Mouse (Mus musculus): ENCODE data around the gene Tceal5. TPM values are rescaled to one million over a fixed set of nuclear protein-coding genes. Genes with fewer than 3 reads are reported as not detected.
"Not testable (repeated sequence)": the region's sequence is repeated elsewhere in the genome, so short reads cannot be mapped to it uniquely, and the experiment has no call there.

The Tceal5 gene
- polyA plus RNA-seq, 1 experiment from 2014 or later, result 5.8 TPM

DNA sequence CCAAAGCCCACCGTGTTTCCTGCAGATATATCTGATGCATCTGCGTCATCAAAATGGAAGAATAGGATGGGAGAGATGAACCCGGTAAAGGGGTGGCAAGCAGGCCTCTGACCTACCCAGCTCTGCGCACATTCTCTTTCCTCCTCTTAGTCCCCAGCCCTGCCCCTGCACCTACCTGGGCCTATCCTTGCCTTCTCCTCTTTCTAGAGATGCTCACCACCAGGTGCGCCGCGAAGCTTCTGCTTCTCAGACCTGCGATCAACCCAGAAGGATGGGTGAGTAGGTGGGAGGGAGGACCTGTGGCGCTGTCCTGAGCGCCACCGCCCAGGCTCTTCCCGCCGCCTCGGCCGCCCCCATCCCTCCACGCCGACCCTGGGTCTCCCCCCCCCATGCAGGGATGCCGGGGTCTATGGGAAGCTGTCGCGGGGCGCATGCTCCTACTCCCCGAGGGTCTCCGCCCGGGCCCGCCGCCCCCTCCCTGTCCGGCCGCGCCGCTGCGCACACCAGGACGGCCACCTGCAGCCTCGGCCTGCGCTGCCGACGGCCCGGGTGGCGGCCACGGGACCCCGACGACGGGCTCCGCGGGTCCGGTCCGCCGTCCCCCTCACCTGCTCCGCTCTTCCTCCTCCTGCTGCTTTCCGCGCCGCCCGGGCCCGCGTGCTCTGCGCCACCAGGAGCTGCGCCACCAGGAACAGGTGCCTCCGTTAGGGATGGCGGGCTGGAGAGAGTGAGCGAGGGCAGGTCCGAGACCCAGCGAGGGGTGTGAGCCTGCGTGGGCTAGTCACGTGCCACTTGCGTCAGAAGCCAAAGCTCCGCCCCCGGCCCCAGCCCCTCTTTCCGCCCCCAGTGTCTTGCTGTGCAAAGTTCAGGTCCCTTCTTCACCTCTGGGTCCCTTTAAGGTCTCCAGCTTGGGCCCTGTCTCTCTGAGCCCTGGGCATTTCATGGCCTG is 11.3 kb upstream of the Tceal5 start, which contains the start of the genes Tceal7 and Bex1:
Gene Tceal7, plus strand, starts transcription at position 51 of the 949 bp plus-strand sequence.
Gene Bex1, minus strand, starts transcription at position 785 of the 949 bp plus-strand sequence.
- WGBS, result 24% methylated on average over 16 of the region's 67 CpGs
- not testable (repeated sequence) for H3K4me1 ChIP-seq; H3K9ac ChIP-seq; H3K27me3 ChIP-seq (replicated peaks); H3K27ac ChIP-seq; H3K9me3 ChIP-seq; H3K36me3 ChIP-seq
- peak within 1 kb of the TSS; percentile 35 for H3K4me3 ChIP-seq (replicated peaks)
- peak; percentile 88 for ATAC-seq (ENCODE audit: insufficient read depth, low FRiP score, low read depth)
- H3K4me2 ChIP-seq, result peak within 1 kb of the TSS; percentile 46

DNA sequence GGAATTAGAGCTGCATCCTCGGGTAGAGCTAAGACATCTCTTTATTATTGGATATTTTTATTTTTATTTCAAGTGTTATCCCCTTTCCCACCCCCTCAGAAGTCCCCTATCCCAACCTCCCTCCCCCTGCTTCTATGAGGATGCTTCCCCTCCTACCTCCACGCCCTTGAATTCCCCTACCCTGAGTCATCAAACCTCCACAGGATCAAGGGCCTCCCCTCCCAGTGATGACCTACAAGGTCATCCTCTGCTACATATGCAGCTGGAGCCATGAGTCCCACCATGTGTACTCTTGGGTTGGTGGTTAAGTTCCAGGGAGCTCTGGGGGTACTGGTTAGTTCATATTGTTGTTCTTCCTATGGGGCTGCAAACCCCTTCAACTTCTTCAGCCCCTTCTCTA is 9.7 kb upstream of the Tceal5 start:
- Histone ChIP-seq H3K9ac (no peak overlapping the region), H3K4me2 (no peak overlapping the region), H3K27ac (no peak overlapping the region), H3K27me3 (replicated peaks) (no peaks in the 10 kb centered on the region), H3K9me3 (no peaks in the 10 kb centered on the region), H3K4me3 (replicated peaks) (no peak overlapping the region), H3K36me3 (no peaks in the 10 kb centered on the region), H3K4me1 (no peaks in the 10 kb centered on the region)
- 59% methylated on average over 2 of the region's 2 CpGs for WGBS
- ATAC-seq (ENCODE audit: insufficient read depth, low FRiP score, low read depth), result no peak

DNA sequence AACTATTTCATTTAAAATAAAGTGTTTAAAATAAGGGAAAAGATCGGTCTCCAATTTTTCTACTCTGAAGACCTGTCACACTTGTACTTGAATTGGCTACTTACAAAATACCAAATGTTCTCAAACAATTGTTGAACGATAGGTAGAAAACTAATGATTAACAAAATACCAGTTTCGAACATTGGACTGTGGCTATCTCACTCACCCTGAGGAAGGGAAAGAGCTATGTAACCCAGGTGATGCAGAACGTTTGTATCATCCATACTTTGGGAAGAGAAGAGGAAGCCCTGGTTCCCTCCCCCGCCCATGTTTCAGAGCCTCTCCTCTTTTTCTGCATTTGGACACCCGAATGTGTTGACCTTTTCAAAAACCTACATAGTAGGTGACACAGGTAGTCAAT is 730 bp upstream of the Tceal5 start:
- no peak for ATAC-seq (ENCODE audit: insufficient read depth, low FRiP score, low read depth)
- no peak overlapping the region for H3K9ac ChIP-seq
- no peaks in the 10 kb centered on the region for H3K4me1 ChIP-seq
- H3K36me3 ChIP-seq, result no peaks in the 10 kb centered on the region
- no peaks in the 10 kb centered on the region for H3K27me3 ChIP-seq (replicated peaks)
- no peak overlapping the region for H3K4me2 ChIP-seq
- no peak overlapping the region for H3K4me3 ChIP-seq (replicated peaks)
- 70% methylated on average over 6 of the region's 6 CpGs for WGBS
- no peak overlapping the region for H3K27ac ChIP-seq
- H3K9me3 ChIP-seq, result no peaks in the 10 kb centered on the region

DNA sequence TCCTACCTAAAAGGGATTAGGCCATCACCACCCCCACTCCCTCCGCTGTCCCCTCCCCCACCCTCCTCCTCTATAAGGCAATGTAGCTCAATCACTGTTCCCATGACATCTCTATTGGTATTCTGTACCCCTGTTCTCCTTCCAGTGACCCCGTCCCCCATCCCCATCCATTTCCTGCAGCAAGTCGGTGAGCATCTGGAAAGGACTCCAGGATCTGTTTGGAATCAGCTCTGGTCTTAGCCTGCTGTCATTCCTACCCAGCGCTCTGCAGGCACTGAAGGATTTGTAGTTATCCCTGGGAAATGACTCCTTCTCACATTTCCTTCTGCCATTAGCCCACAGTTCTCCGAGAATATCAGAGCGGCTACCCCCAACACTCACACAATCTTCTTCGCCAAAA is 419 bp downstream of the Tceal5 start:
- no peak overlapping the region for H3K27ac ChIP-seq
- H3K4me2 ChIP-seq, result peak overlapping the region; percentile 58
- no peaks in the 10 kb centered on the region for H3K4me1 ChIP-seq
- H3K36me3 ChIP-seq, result no peaks in the 10 kb centered on the region
- H3K27me3 ChIP-seq (replicated peaks), result no peaks in the 10 kb centered on the region
- 21% methylated on average over 7 of the region's 7 CpGs for WGBS
- ATAC-seq (ENCODE audit: insufficient read depth, low FRiP score, low read depth), result 0 out of 2 replicates have a peak, but pooled peaks have one; percentile 22
- no peak overlapping the region for H3K9ac ChIP-seq
- H3K9me3 ChIP-seq, result no peaks in the 10 kb centered on the region
- peak overlapping the region; percentile 41 for H3K4me3 ChIP-seq (replicated peaks)

DNA sequence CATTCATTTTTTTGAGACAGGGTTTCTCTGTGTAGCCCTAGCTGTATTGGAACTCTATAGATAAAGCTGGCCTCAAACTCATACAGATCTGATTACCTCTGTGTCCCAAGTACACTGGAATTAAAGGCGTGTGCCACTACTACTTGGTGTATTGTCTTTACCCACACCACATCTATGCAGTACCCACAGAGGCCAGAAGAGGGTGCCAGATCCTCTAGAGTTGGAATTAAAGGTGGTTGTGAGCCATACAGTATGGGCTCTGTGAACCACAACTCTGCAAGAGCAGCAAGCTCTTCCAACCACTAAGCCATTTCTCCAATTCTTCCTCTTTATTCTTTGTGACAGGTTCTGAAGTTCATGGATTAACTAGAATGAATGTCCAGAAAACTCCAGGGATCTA is 6.8 kb downstream of the Tceal5 start:
- no peaks in the 10 kb centered on the region for H3K4me1 ChIP-seq

DNA sequence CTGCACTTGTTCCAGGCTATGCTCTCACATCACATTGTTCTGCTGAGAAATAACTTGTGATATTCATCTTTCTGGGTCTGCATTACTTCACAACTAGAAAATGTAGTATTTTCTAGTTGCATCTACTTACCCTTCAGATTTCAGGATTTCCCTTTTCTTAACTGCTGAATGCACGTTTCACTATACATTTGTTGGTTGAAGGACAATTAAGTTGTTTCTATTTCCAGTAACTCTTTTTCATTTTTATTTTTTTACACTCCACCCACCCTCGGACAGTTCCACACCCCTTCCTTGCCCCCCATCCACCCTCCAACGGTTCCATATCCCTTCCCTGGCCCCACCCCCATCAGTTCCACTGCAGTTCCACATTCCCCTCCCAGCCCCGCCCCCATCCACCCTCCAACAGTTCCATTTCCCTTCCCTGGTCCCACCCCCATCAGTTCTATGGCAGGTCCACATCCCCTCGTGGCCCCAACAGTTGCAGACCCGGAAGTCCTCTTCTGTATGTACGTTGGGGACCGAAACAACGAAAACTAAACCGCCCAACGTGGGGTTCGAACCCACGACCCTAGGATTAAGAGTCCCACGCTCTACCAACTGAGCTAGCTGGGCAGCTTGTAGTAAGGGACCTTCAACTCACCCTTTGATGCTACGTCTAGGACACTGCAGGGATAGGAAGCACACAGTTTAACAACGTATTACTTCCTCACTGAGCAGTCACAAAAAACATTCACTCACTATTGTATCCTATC is 8.3 kb downstream of the Tceal5 start:
- Histone ChIP-seq H3K36me3 (no peaks in the 10 kb centered on the region), H3K27me3 (replicated peaks) (no peaks in the 10 kb centered on the region), H3K9ac (no peak overlapping the region), H3K4me1 (no peaks in the 10 kb centered on the region), H3K9me3 (no peaks in the 10 kb centered on the region), H3K4me2 (no peak overlapping the region), H3K27ac (no peak overlapping the region), H3K4me3 (replicated peaks) (no peak overlapping the region)
- ATAC-seq (ENCODE audit: insufficient read depth, low FRiP score, low read depth), result no peak
- 79% methylated on average over 16 of the region's 16 CpGs for WGBS

More for the DNA sequence above, 6.8 kb downstream of the Tceal5 start:
- no peak overlapping the region for H3K4me3 ChIP-seq (replicated peaks)
- H3K9me3 ChIP-seq, result no peaks in the 10 kb centered on the region
- H3K9ac ChIP-seq, result no peak overlapping the region
- no peak overlapping the region for H3K4me2 ChIP-seq
- no peak for ATAC-seq (ENCODE audit: insufficient read depth, low FRiP score, low read depth)
- no peaks in the 10 kb centered on the region for H3K27me3 ChIP-seq (replicated peaks)
- no peak overlapping the region for H3K27ac ChIP-seq
- H3K36me3 ChIP-seq, result no peaks in the 10 kb centered on the region
- WGBS, result 42% methylated on average over 1 of the region's 1 CpGs

DNA sequence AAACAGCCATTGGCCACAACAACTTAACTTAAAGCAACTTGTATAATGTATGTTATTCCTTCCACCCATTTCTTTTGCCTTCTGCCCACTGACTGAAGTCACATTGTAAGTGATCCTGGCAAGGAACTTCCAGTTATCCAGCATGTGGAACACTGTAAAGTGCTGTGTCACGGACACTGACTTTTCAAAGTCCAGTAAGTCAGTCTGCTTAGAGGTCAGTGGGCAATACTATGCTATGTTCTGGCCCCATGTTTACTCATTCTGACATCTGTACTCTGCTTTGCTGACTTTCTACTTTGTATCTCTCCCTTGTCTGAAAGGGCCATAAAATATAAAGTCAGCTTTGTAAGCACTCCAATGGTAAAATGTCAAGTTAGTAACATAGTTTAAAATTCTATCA is 20.6 kb downstream of the Tceal5 start:
- Histone ChIP-seq H3K27ac (no peak overlapping the region), H3K4me1 (no peaks in the 10 kb centered on the region), H3K36me3 (no peaks in the 10 kb centered on the region), H3K9ac (no peak overlapping the region), H3K27me3 (replicated peaks) (no peaks in the 10 kb centered on the region), H3K9me3 (no peaks in the 10 kb centered on the region), H3K4me3 (replicated peaks) (no peak overlapping the region), H3K4me2 (no peak overlapping the region)
- WGBS, result 76% methylated on average over 1 of the region's 1 CpGs
- no peak for ATAC-seq (ENCODE audit: insufficient read depth, low FRiP score, low read depth)

DNA sequence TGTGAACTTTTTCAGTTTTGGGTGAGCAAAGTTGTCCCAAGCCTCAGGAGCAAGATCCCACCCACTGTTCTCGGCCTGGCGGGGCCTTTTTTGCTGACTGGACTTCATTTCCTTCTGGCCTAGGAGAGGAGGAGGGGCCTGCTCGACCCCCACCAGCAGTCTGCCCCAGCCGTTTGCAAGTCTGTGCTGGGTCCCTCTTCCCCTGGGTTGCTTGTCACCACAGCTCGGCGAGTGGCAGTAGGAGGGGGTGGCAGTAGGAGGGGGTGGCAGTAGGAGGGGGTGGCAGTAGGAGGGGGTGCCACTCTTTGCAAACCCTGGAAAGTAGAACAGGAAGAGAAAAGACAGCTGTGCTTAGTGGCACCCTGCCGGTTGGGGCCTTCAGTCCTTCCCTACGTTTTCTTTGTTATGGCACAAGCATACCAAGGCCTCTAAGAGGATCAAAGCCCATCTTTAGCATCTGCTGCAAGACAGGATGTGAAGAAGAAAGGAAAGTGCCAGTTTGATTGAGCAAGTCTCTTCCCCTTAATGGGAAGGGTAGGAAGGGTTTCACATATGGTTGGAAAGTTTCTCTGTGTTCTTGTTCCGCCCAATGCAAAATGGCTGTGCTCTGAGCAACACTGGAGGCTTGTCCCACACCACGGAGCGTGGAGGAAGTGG is 22.7 kb downstream of the Tceal5 start:
- no peak for ATAC-seq (ENCODE audit: insufficient read depth, low FRiP score, low read depth)
- 25% methylated on average over 11 of the region's 11 CpGs for WGBS
- H3K4me2 ChIP-seq, result no peak overlapping the region

DNA sequence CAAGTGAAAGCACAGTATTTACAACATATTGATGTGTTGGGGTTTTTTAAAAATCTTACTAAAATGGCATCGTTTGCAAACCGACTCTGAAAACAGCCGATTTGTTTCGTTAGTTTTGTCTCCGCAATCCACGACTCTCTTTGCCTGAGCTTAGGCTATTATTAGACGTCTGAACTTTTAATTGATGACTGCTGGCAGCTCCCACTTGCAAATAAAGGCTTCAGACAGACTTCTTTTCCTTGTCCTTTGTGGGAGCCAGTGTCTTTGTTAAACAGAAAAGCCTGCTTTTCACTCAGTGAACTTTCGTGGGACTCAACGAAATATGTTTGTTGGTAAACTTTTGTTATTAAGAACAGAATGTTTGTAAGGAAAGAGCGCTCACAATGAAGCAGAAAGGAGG is 30.9 kb downstream of the Tceal5 start:
- peak overlapping the region; percentile 43 for H3K4me2 ChIP-seq
- H3K27me3 ChIP-seq (replicated peaks), result no peaks in the 10 kb centered on the region
- H3K27ac ChIP-seq, result peak overlapping the region; percentile 81; the same call in 1 of the 2 replicates
- no peaks in the 10 kb centered on the region for H3K9me3 ChIP-seq
- peak overlapping the region; percentile 54; the same call in 1 of the 2 replicates for H3K4me3 ChIP-seq (replicated peaks)
- no peaks in the 10 kb centered on the region for H3K36me3 ChIP-seq
- H3K4me1 ChIP-seq, result no peaks in the 10 kb centered on the region
- 25% methylated on average over 10 of the region's 10 CpGs for WGBS
- no peak overlapping the region for H3K9ac ChIP-seq
- ATAC-seq (ENCODE audit: insufficient read depth, low FRiP score, low read depth), result no peak

More for the DNA sequence above, 22.7 kb downstream of the Tceal5 start:
- Histone ChIP-seq H3K9me3 (no peaks in the 10 kb centered on the region), H3K4me3 (replicated peaks) (no peak overlapping the region), H3K27me3 (replicated peaks) (no peaks in the 10 kb centered on the region), H3K4me1 (no peaks in the 10 kb centered on the region), H3K27ac (no peak overlapping the region), H3K9ac (no peak overlapping the region), H3K36me3 (no peaks in the 10 kb centered on the region)

DNA sequence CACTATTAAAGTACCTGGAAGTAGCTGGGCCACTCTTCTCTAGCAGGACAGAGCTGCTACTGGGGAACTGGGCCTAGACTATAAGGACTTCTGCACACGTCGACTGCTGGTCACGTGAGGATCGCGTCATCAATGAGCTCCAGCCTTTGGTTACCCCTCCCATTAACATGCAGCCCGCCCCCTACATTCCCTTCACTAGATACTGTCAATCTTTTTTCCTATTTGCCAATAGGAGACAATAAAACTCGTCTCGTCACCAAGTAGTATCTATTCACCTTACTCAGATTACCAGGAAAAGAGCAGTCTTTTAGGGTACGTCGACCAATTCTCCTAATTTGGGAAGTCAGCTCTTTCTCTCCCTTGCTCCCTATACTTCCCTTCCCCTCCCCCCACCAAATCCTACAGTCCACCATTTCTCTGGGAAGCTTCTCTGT is 31.5 kb downstream of the Tceal5 start, which contains the start of gene Tceal8:
Gene Tceal8, minus strand, starts transcription at position 225 of the 434 bp plus-strand sequence.
- peak within 1 kb of the TSS; percentile 48 for H3K4me2 ChIP-seq
- ATAC-seq (ENCODE audit: insufficient read depth, low FRiP score, low read depth), result peak; percentile 93
- 19% methylated on average over 10 of the region's 10 CpGs for WGBS
- no peaks in the 10 kb centered on the region for H3K9me3 ChIP-seq
- H3K27ac ChIP-seq, result peak within 1 kb of the TSS; percentile 85
- H3K9ac ChIP-seq, result peak within 1 kb of the TSS; percentile 37
- peak within 1 kb of the TSS; percentile 54 for H3K4me3 ChIP-seq (replicated peaks)
- H3K36me3 ChIP-seq, result no peaks in the 10 kb centered on the region
- H3K4me1 ChIP-seq, result no peaks in the 10 kb centered on the region
- no peaks in the 10 kb centered on the region for H3K27me3 ChIP-seq (replicated peaks)
